Mouse (Mus musculus): Measurements from ENCODE around the gene A730071L15Rik.

DNA sequence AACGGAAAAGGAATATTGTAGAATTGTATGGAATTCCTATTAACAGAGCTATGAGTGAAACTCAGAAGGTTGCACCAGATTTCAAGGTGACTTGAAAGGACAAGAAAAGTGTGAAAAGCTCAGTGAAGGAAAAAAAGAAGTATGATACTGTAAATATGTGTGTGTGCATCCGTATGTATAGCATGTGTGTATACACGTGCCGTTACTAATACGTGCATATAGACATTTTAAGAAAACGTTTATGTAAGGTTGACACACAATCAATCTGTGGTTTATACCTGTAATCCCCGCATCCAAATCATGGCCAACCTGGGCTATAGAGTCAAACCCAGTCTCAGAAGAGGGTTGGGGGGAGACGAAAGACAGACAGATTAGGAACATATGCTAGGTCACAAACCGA is 741 bp downstream of the A730071L15Rik start:
- TF ChIP-seq CTCF (IDR thresholded peaks at IDR 0.05; ENCODE audit: insufficient read depth, low read depth, low read length) (no peak), POLR2A (IDR thresholded peaks at IDR 0.05; ENCODE audit: insufficient read depth, low read depth, low read length) (no peak)
